Mouse (Mus musculus): ENCODE results near the gene 6030408B16Rik. TPM values are rescaled to one million over a fixed set of nuclear protein-coding genes. Genes with fewer than 3 reads are reported as not detected.
A peak's percentile ranks its signal among the peaks of the same experiment; 100 is the strongest.

6030408B16Rik gene
- polyA plus RNA-seq, 1 experiment, result not detected

DNA sequence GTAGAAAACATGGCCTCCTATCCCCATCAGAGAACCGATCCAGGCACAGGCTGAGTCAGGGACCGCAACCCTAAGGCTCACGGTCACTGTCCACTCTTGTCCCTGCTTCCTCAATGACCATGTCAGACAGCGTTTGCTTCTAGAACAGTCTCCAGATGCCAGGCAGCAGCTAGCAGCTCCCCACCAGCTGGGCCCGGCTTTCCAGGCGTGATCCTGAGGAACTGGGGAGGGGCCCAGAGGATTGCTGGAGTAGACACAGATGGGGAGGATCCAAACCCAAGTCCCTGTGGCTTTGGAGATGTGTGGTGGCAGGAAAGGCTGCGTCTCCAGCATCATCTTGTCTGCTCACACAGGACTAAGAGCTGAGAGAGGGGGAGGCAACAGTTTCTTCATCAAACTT, 2.1 kb downstream of the 6030408B16Rik start:
- Histone ChIP-seq H3K4me1 (ENCODE audit: control insufficient read depth, insufficient read depth, low read length) (peaks cover 18% of the 10 kb centered on the region), H3K4me3 (ENCODE audit: insufficient read depth, low read length) (no peak overlapping the region), H3K27ac (ENCODE audit: insufficient read depth, low read depth, low read length) (no peak overlapping the region)
- TF ChIP-seq CTCF (IDR thresholded peaks at IDR 0.05; ENCODE audit: low read depth, low read length), result no peak
- no peak for TF ChIP-seq POLR2A (IDR thresholded peaks at IDR 0.05; ENCODE audit: borderline replicate concordance, low read depth, low read length)

DNA sequence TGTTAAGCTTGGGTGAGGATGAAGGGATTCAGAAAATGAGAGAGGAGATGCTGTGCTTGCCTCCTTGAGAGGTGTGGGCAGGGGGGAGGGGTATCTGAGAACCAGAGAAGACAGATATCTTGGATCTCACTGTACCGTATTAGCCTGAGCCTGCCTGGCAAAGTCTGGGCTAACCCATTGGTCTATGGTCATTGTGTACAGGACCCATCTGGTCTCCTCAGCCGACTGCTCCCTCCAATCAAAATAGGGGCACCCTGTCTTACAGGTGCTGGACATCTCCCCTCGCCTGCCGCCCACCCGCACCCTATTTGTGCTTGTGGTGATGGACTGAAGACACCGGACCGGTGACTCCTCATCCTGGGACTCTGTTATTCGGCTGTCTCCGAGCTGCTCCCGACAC, 2.6 kb downstream of the 6030408B16Rik start:
- Histone ChIP-seq H3K4me3 (ENCODE audit: insufficient read depth, low read length) (no peak overlapping the region), H3K4me1 (ENCODE audit: control insufficient read depth, insufficient read depth, low read length) (peaks cover 18% of the 10 kb centered on the region), H3K27ac (ENCODE audit: insufficient read depth, low read depth, low read length) (no peak overlapping the region)
- no peak for TF ChIP-seq POLR2A (IDR thresholded peaks at IDR 0.05; ENCODE audit: borderline replicate concordance, low read depth, low read length)
- TF ChIP-seq CTCF (IDR thresholded peaks at IDR 0.05; ENCODE audit: low read depth, low read length), result no peak

DNA sequence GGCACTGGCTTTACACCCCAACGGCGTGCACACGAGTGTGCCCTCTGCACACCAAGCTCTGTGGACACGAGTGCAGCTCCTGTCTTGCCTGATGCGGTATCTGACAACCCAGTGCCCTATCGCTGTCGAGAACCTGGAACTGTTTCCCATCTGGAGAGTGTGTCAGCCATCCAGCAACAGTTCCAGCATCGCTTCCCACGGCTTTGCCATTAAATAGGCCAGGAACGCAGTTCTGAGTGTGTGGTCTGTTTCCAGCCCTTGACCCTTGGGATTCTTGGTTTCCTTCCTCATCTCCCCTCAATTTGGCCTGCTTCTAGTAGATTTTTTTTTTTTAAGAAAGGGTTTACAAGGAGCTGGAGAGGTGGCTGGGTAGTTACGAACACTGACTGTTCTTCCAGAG, 3.1 kb downstream of the 6030408B16Rik start:
- H3K4me3 ChIP-seq (ENCODE audit: insufficient read depth, low read length), result no peak overlapping the region
- H3K4me1 ChIP-seq (ENCODE audit: control insufficient read depth, insufficient read depth, low read length), result peaks cover 18% of the 10 kb centered on the region
- no peak overlapping the region for H3K27ac ChIP-seq (ENCODE audit: insufficient read depth, low read depth, low read length)
- TF ChIP-seq CTCF (IDR thresholded peaks at IDR 0.05; ENCODE audit: low read depth, low read length) (no peak), POLR2A (IDR thresholded peaks at IDR 0.05; ENCODE audit: borderline replicate concordance, low read depth, low read length) (no peak)

DNA sequence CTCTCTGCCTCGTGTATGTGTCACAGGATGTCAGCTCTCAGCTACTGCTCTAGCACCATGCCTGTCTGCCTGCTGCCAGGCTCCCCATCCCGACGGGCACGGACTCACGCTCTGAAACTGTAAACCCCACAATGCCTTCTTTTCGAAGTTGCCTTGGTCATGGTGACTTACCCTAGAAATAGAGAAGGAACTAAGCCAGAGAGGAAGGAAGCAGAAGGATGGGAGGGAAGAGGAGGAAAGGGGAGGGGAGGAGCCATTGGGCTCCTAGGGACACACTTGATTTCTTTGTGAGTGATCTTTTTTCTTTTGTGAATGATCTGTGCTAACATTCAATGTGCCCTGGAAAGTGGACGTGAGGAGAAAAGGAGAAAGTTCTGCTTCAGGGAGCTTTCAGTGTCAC, 5.0 kb downstream of the 6030408B16Rik start:
- no peak for TF ChIP-seq POLR2A (IDR thresholded peaks at IDR 0.05; ENCODE audit: borderline replicate concordance, low read depth, low read length)
- TF ChIP-seq CTCF (IDR thresholded peaks at IDR 0.05; ENCODE audit: low read depth, low read length), result no peak
- Histone ChIP-seq H3K4me1 (ENCODE audit: control insufficient read depth, insufficient read depth, low read length) (peaks cover 18% of the 10 kb centered on the region), H3K4me3 (ENCODE audit: insufficient read depth, low read length) (peak overlapping the region; percentile 42), H3K27ac (ENCODE audit: insufficient read depth, low read depth, low read length) (peak overlapping the region; percentile 92)

DNA sequence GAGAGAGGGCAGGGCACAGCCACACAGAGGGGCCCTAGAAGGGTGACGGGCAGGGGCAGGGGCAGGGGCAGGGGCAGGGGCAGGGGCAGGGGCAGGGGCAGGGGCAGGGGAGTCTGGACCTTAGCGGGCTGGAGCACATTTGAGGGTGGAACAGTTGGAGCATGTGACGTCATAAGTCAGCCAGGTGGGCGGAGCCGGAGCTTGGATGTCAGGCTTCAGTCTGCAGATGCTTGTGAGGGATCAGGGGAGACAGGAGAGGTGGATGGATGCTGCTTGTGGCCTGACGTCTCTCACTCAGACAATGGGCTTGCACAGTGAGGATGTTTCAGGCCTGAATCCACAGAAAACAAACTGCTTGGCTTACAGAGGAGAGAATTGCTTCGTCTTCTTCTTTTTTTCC, 5.5 kb downstream of the 6030408B16Rik start:
- 0 out of 2 replicates have a peak overlapping the region, but pooled peaks have one; percentile 42 for H3K4me3 ChIP-seq (ENCODE audit: insufficient read depth, low read length)
- no peak for TF ChIP-seq POLR2A (IDR thresholded peaks at IDR 0.05; ENCODE audit: borderline replicate concordance, low read depth, low read length)
- TF ChIP-seq CTCF (IDR thresholded peaks at IDR 0.05; ENCODE audit: low read depth, low read length), result no peak

DNA sequence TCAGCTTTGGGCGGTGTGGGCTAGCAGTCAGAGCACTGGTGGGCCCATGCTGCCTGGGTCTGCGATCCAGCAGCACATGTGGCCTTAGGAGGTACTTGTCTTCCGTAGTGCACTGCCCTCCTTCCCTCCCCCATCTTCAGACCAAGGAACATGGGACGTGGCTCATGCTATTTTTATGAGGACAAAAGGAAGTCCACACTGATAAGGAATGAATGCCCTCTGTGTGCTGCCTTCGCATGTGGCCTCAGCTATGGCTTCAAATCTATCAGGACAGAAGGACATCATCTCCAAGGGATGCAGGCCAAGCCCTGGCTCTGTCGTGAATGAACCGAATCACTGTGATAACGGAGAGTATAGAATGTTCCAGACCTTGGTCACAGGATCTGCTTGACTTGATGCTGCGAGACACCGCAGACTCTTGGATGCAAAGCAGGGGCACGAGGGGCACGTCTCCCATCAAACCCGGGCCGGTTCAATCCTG, 6.5 kb downstream of the 6030408B16Rik start:
- TF ChIP-seq POLR2A (IDR thresholded peaks at IDR 0.05; ENCODE audit: borderline replicate concordance, low read depth, low read length), result no peak
- TF ChIP-seq CTCF (IDR thresholded peaks at IDR 0.05; ENCODE audit: low read depth, low read length), result no peak
- H3K4me3 ChIP-seq (ENCODE audit: insufficient read depth, low read length), result no peak overlapping the region
- no peak overlapping the region for H3K27ac ChIP-seq (ENCODE audit: insufficient read depth, low read depth, low read length)
- peaks cover 18% of the 10 kb centered on the region for H3K4me1 ChIP-seq (ENCODE audit: control insufficient read depth, insufficient read depth, low read length)

More for the DNA sequence above, 5.5 kb downstream of the 6030408B16Rik start:
- Histone ChIP-seq H3K4me1 (ENCODE audit: control insufficient read depth, insufficient read depth, low read length) (peaks cover 18% of the 10 kb centered on the region), H3K27ac (ENCODE audit: insufficient read depth, low read depth, low read length) (peak overlapping the region; percentile 92)

DNA sequence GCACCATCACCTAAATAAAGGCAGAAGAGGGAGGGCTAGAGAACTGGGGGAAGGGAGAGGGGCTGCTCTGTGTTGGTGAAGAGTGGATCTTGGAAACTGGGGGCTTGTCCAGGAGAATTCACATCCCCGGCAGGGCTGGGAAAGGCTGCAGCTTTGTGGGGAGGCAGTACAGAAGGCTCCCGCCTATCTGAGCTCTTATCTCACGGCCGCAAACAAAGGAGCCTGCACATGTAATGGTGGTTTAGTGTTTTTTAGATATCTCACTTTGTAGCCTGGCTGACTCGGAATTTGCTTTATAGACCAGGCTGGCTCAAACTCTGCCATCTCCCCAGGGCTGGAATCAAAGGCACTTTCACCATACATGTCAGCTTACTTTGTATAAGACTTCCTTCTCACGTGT, 7.1 kb downstream of the 6030408B16Rik start:
- Histone ChIP-seq H3K4me3 (ENCODE audit: insufficient read depth, low read length) (no peak overlapping the region), H3K4me1 (ENCODE audit: control insufficient read depth, insufficient read depth, low read length) (peaks cover 18% of the 10 kb centered on the region), H3K27ac (ENCODE audit: insufficient read depth, low read depth, low read length) (no peak overlapping the region)
- TF ChIP-seq CTCF (IDR thresholded peaks at IDR 0.05; ENCODE audit: low read depth, low read length), result no peak
- TF ChIP-seq POLR2A (IDR thresholded peaks at IDR 0.05; ENCODE audit: borderline replicate concordance, low read depth, low read length), result no peak

DNA sequence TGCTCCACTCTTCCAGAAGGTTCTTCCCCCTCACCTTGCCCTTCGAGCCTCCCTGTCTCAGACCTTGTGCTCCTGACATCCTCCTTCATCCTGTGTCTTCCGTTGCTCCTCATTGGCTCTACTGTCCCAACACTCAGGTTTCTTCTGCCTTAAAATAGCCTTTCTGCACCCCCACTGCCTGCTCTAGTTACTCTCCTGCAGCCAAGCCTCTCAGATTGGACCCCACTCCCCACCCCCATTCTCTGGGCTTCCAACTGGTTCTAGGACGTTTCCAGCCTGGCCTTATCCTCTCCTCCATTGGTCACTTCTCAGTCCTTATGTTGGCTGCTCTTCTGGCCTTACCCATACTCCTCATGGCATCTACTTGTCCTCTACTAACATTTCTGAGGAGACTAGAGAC, 9.2 kb downstream of the 6030408B16Rik start:
- no peak overlapping the region for H3K4me3 ChIP-seq (ENCODE audit: insufficient read depth, low read length)
- TF ChIP-seq POLR2A (IDR thresholded peaks at IDR 0.05; ENCODE audit: borderline replicate concordance, low read depth, low read length) (no peak), CTCF (IDR thresholded peaks at IDR 0.05; ENCODE audit: low read depth, low read length) (no peak)
- H3K4me1 ChIP-seq (ENCODE audit: control insufficient read depth, insufficient read depth, low read length), result peaks cover 18% of the 10 kb centered on the region
- no peak overlapping the region for H3K27ac ChIP-seq (ENCODE audit: insufficient read depth, low read depth, low read length)

DNA sequence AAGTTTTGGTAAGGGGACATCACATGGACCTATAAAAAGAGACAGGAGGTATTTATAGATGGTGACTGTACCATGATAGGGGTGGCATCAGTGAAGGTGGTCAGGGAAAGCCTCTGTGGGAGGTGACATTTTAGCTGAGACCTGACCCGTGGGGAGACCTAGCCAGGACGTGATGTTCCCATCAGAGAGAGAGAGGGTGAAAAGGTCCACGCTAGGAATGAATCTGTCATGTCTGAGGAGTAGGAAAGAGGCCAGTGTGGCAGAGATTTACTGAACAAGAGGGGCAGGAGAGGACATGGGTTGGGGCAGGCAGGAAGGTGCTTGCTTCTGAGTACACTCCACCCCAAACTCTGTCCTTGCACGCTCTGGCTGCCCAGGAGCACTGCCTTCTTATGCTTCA, 10.8 kb downstream of the 6030408B16Rik start:
- TF ChIP-seq POLR2A (IDR thresholded peaks at IDR 0.05; ENCODE audit: borderline replicate concordance, low read depth, low read length) (no peak), CTCF (IDR thresholded peaks at IDR 0.05; ENCODE audit: low read depth, low read length) (no peak)
- H3K4me1 ChIP-seq (ENCODE audit: control insufficient read depth, insufficient read depth, low read length), result peaks cover 17% of the 10 kb centered on the region
- H3K27ac ChIP-seq (ENCODE audit: insufficient read depth, low read depth, low read length), result no peak overlapping the region
- no peak overlapping the region for H3K4me3 ChIP-seq (ENCODE audit: insufficient read depth, low read length)

DNA sequence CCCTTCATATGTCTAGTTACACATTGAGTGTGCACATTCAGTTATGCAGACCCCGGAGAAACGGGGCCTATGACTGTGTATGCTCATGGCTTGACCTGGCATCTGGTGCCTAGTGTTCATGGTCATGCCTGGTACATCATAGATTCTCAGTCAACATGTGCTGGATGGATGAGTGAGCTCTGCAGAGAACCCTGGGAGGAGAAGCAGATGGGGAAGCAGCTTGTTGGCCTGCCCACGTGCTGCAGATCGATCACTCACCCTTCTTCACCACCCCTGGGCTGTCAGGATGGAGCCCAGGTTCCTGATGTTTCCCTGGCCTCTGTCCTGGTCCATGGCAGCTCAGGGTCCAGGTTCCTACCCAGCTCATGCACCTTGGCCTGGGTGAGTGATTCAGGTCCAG, 13.4 kb downstream of the 6030408B16Rik start:
- Histone ChIP-seq H3K4me1 (ENCODE audit: control insufficient read depth, insufficient read depth, low read length) (peaks cover 19% of the 10 kb centered on the region), H3K27ac (ENCODE audit: insufficient read depth, low read depth, low read length) (no peak overlapping the region), H3K4me3 (ENCODE audit: insufficient read depth, low read length) (no peak overlapping the region)
- TF ChIP-seq POLR2A (IDR thresholded peaks at IDR 0.05; ENCODE audit: borderline replicate concordance, low read depth, low read length) (no peak), CTCF (IDR thresholded peaks at IDR 0.05; ENCODE audit: low read depth, low read length) (no peak)

All from bone marrow macrophage, adult 2 months (primary cell).